Mouse (Mus musculus): ENCODE results near the gene Tmem62. TPM values are rescaled to one million over a fixed set of nuclear protein-coding genes. Genes with fewer than 3 reads are reported as not detected.

The Tmem62 gene
- total RNA-seq, 2 experiments from 2014 or later: 18.2 to 20.9 TPM

Small RNAs within 50 kb of the gene (microRNA-seq; reads per million reads assigned to microRNA genes)
- gene Gm44325: 0 to 0.45 reads per million in 2 experiments

Other genes with a start within 250 kb of the Tmem62 start
- 10 to 100 TPM; 26.6 to 30.8 TPM for gene Cdan1, start 126.9 kb upstream of the Tmem62 start, total RNA-seq (2021)
- gene Ttbk2, start 126.4 kb upstream of the Tmem62 start, total RNA-seq (2021): 10 to 100 TPM; 61.0 to 69.1 TPM
- 10 to 100 TPM; 46.3 to 50.1 TPM for gene Ubr1, start 6.3 kb upstream of the Tmem62 start, total RNA-seq (2021)
- gene Ccndbp1, start 31.4 kb downstream of the Tmem62 start, total RNA-seq (2021): 10 to 100 TPM; 52.7 to 56.3 TPM
- gene Epb42, start 60.1 kb downstream of the Tmem62 start, total RNA-seq (2021): not detected
- gene Tgm5, start 108.8 kb downstream of the Tmem62 start, total RNA-seq (2021): not detected
- gene Tgm7, start 132.8 kb downstream of the Tmem62 start, total RNA-seq (2021): under 1 TPM in 1 of 2 experiments, not detected in 1; 0.16 TPM
- 10 to 100 TPM; 15.1 to 15.3 TPM for gene Adal, start 163.4 kb downstream of the Tmem62 start, total RNA-seq (2021)
- gene Lcmt2, start 163.6 kb downstream of the Tmem62 start, total RNA-seq (2021): 1 to 10 TPM; 6.7 to 7.5 TPM
- gene Tubgcp4, start 193.6 kb downstream of the Tmem62 start, total RNA-seq (2021): 10 to 100 TPM; 29.2 to 31.9 TPM
- 1 to 10 TPM; 6.5 to 7.9 TPM for gene Zscan29, start 194.1 kb downstream of the Tmem62 start, total RNA-seq (2021)